Mouse (Mus musculus) adrenal gland, postnatal 4 days (tissue): Measurements from ENCODE around the gene Slc6a18. TPM values are rescaled to one million over a fixed set of nuclear protein-coding genes. Genes with fewer than 3 reads are reported as not detected.

Experiments used
- total RNA-seq, 2 experiments: library from RNA; stranded (reverse); gene quantifications; 2 replicates each; pipeline ENCODE4 v1.2.3; 2021

Gene Slc6a18
- total RNA-seq, 2 experiments from 2014 or later = 0.45 to 11.0 TPM

Other genes with a start within 250 kb of the Slc6a18 start
- 10 to 100 TPM; 34.8 to 35.5 TPM for gene Lpcat1, start 210.8 kb downstream of the Slc6a18 start, total RNA-seq
- not detected for gene Slc6a3, start 141.3 kb downstream of the Slc6a18 start, total RNA-seq
- 100 to 1,000 TPM; 123 to 130 TPM for gene Clptm1l, start 74.0 kb downstream of the Slc6a18 start, total RNA-seq
- 1 to 10 TPM; 9.3 to 9.7 TPM for gene Tert, start 51.1 kb downstream of the Slc6a18 start, total RNA-seq
- gene Slc6a19, start 26.8 kb upstream of the Slc6a18 start, total RNA-seq = 1 to 10 TPM in 1 of 2 experiments, under 1 TPM in 1; 0.37 to 2.9 TPM
- gene Slc12a7, start 55.1 kb upstream of the Slc6a18 start, total RNA-seq = 10 to 100 TPM; 43.2 to 44.1 TPM
- gene Nkd2, start 169.6 kb upstream of the Slc6a18 start, total RNA-seq = 1 to 10 TPM; 5.0 to 5.6 TPM